Mouse (Mus musculus): Measurements from ENCODE around the gene Pcsk6.

DNA sequence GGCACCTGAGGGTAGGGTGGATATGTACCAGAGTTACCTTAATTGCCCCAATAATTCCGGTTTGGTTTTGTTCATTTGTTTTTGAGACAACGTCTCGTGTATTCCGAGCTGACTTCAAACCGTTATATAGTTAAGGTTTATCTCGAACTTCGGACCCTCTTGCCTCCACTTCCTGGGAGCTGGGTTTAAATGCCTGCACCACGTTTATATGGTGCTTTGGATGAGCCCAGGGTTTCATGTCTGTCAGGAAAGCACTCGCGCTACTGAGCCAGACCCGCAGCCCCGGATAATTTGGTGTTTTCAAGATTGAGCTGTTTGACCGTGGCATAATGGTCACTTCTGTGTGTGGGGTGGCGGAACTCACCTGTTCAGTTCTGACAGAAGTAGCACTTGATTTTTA, 199.5 kb downstream of the Pcsk6 start:
- no peak for TF ChIP-seq CTCF (IDR thresholded peaks at IDR 0.05; ENCODE audit: insufficient read depth, low read length)
- TF ChIP-seq POLR2A (IDR thresholded peaks at IDR 0.05; ENCODE audit: borderline replicate concordance, extremely low read depth, low read depth, low read length): no peak
